Mouse (Mus musculus): ENCODE data around the gene Ccdc97.
"Not testable (repeated sequence)": the region's sequence is repeated elsewhere in the genome, so short reads cannot be mapped to it uniquely, and the experiment has no call there.

The Ccdc97 gene

DNA sequence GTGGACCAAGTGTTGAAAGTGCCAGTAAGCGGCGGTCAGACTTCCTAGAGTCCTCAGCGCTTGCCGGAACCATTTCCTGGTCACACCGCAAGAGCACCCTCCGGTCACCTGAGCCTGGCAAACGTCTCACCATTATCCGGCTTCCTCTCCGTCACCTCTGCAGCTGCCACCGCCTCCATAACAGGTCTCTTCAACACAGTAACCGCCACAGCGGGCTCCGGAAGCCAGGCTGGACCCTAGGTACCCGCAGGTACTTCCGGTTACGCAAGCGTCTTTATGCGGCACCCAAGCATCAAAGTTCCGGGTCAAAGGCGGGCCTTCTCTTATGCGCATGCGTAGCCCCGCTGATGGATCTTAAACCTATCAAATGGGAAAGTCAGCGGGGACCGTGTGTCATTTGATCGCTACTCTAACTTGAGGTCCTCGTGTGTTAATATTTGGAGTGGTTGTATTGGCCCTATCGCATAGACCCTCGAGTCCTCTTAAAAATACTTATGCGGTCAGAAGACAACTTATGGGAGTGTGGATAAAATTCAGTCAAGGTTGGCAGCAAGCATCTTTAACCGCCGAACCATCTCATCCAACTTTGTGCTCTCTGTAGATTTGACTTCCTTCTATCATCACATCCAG lies at the start of gene Ccdc97:
Ccdc97 (minus strand) TSS at position 301 of the 630 bp plus-strand sequence.
- DNase-seq (ENCODE audit: low spot score) = peak; percentile 91

DNA sequence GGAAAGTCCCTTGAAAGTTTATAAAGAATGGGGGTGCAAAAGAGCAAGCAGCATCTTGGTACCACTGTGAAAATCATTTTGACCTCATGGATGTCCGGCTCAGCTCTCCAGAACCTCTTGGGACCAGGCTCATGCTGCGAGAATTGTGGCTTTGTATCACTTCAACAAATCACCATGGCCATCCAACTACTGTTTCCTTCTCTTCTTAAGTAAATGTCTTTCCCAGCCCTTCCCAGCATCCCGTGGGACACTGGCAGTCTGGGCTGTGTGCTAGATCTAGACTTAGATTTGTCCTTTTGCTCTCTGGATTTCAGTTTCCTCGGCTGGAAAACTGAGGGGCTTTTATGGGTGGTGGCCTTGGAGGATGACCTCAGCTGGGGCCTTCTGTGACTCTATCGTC lies 49.3 kb upstream of the Ccdc97 start:
- no peak for DNase-seq (ENCODE audit: low spot score)

DNA sequence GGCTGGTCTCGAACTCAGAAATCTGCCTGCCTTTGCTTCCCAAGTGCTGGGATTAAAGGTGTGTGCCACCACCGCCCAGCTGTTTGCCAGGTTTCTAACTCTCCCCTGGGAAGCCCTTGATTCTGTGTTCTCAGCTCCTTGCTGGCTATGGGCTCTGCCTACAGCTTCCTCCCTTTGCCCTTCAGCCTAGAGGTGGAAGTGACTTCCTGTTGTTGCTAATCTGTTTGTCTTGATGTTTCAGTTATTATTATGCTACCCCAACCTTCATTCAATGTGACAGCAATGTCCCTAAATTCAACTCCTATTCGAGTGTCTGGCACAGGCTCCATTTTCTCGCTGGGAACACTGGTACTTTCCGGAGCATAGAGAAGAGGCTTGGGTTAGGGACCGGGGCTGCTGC lies 47.2 kb upstream of the Ccdc97 start:
- no peak for DNase-seq (ENCODE audit: low spot score)

DNA sequence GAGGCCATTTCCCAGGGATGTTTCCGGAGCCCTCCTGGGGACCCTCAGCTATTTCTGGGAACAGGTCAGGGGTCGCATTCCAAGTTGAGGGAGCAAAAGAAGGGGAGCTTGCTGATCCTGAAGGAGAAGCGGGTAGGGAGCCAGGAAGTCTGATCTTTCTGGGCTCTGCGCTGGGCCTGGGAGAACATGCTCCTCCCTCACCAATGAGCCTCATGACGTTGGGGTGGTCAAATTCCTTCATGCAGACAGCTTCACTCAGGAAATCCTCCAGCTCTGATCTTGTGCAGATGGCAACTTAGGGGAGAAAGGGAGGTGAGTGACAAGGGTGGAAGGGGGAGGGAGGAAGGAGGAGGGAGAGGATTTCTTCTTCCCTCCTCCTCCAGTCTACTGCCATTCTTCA lies 45.3 kb upstream of the Ccdc97 start:
- no peak for DNase-seq (ENCODE audit: low spot score)

DNA sequence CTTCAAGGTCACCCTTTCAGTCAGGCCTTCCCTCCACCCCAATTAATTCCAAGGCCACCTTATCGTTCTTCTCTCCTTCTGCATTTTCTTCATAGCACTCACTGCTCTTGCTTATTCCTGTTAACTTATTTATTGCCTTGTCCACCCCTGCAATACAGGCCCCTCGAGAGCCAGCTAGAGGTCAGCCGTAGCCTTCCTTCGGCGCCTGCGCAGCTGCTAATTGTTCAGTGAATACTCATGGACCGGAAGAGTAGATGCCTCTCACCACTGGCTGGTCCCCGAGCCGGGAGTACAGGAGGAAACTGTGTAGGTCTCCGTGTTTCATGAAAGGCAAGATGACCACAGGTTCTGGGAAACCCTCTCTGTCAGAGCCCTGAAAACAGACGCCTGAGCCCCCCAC lies 44.8 kb upstream of the Ccdc97 start:
- DNase-seq (ENCODE audit: low spot score) = peak; percentile 57

DNA sequence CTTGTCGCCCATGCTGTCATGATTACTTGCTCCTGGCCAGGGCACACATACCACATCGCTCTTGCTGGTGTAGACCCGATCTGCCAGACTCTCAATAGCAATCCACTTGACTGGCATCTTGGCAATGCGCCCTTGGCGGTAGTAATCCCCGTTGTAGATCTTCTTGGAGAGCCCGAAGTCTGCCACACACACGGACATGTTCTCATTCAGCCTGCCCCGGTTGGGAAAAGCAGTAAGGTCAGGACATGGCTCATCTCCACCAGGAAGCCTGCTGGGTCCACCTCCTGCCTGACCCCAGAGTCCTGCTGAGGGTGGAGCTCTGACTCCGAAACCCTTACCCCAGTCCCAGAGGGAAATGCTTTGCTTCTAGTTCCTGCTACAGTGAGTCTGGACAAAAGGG lies 42.5 kb upstream of the Ccdc97 start:
- no peak for DNase-seq (ENCODE audit: low spot score)

DNA sequence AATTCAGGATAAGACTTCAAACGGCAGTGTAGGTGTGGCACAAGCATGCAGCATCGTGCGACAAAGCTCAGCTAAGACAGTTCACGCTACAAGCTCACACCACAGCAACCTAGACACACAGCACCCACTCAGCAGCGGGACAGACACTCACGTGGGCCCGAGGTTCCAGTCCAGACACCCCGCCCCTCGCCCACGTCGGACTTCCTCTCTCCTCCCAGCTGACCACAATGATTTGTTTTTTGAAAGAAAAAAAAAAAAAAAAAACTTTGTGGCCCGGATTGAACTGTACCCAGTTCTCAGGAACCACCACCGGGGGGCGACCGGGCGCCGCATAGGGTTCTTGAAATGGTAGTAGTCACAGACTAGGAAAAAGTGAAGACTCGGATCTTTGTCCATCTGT lies 37.1 kb upstream of the Ccdc97 start:
- DNase-seq (ENCODE audit: low spot score) = peak; percentile 87

DNA sequence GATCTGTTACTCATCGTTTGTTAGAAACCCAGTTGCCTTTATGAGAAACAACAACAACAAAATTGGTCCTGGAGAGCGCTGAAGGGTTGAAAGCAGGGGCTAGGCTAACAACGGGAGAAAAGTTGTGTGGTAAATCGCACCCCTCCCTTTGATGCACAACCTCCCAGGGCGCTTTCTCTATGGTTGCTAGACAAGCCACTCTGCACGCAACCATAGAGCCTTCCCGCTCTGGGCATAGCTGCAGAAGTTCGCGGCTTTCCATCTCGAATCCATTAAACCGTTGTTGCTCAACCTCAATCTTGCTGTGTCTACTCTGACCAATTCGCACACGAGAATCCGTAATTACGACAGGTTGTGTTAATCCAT lies 36.6 kb upstream of the Ccdc97 start:
- DNase-seq (ENCODE audit: low spot score) = peak; percentile 76

DNA sequence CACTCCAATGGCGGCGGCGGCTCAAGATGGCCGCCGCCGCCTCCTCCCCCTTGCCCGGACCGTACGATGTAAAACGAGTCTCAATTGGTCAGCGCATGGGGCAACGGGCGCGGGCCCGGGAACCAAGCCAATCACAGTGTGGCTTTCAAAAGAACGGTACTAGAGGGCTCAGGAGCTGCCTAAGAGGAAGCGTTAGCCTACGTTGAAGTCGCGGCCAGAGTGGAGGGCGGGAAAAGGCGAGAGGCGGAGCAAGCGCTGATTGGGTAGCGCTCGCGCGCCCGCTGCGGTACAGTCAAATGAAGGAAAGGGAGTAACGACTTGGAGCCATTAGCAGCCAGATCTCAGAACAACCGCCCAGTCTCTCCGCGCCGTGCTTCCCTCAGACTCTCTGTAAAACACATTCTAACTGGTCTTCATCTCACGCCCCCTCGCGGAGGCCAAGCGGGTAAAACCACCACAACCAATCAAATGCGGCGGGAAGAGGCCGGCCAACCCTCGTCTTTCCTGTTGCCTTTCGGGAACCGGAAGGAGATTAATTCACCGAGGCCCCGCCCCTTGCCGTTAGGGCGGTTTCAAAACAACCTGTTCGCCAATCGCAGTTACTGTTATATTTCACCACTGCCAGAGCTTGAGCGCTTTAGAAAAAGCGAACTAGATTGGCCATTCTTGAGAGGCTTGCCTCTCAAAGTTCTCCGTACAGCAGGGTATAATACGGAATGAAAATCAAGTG lies 36.0 kb upstream of the Ccdc97 start, which contains the start of gene Hnrnpul1:
Hnrnpul1 (minus strand) TSS at position 20 of the 730 bp plus-strand sequence.
- peak; percentile 98 for DNase-seq (ENCODE audit: low spot score)

DNA sequence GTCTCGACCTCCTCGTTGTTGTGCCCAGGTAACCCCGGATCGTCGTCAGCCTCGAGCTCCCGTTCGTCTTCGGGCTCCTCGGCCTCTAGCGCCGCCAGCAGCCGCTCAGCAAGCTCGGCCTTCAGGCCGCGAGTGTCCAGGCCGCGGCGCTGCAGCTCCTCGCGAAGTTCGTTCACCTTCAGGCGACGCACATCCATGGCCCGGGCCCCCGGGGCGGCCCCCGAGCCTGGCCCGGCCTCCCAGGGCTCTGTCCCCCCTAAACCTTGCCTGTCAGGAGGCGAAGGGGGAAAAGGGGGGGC lies 35.5 kb upstream of the Ccdc97 start:
- no peak for DNase-seq (ENCODE audit: low spot score)

DNA sequence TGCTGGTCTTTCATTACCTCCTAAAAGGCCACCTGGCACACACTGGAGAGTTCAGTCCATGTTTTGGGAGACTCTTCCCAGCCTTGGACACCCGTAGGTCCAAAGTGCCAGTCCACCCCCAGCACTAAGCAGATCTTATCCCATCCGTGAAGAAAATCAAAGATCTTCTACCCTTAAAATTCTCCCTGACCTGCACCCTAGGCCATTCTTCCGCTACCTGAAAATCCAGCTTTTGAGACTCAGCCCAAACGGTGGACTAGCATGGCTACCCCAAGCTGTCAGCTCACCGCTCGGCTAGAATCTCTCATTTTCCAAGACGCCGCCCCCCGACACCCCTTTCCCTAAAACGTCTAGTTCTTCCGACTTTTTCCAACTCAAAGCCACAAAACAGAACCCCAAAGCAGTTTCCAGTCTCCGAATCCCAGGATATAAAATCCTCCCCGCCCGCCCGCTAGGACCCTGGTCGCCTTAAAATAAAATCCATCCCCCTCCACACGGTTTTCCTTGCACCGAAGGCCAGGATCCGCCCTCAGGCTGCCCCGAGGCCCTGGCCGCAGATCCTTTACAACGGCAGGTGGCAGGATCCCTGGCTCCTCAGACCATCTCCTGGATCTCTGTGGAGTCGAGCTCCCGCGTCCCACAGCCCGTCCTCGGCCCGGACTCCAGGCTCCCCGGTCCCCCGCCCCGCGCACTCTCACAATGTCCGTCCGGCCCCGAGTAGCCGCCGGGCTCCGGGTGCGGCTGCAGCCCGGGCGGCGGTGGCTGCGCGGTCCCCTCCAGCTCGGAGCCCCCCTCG lies 35.0 kb upstream of the Ccdc97 start:
- DNase-seq (ENCODE audit: low spot score) = peak; percentile 76

DNA sequence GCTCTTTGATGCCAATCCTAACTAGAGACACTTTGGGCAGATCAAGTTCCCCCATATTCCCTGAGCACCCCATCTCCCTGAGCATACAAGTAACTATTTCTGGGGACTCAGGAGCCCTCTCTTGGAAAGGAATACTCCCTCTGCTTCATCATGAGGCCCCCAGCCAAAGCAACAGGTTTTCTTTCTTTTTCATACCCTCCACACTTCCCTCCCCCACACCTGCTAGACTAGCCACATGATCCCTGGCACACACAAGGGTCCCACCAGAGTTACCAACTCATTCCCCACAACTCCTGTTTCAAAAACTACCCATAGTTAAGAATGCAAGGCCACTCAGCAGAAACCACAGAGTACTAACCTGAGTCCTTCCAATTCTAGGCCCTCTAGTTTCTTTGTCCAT lies 34.2 kb upstream of the Ccdc97 start:
- DNase-seq (ENCODE audit: low spot score) = no peak

DNA sequence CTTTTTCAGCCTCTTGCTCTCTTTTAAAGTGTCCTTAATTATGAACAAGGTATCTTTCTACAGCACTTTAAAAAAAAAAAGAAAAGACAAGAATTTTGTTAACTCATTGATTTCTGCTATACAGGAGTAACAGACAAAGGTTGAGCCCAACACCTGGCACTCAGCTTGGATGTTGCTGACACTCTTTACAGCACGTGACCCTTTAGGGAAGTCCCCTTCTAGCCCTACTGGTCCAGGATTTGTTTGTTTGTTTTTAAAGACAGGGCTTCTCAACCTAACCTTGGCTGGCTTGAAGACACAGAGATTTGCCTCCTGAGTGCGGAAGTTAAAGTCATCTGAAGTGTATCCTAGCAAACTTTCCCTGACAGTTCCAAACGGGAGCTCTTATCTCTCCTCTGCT lies 28.0 kb upstream of the Ccdc97 start:
- DNase-seq (ENCODE audit: low spot score) = no peak

DNA sequence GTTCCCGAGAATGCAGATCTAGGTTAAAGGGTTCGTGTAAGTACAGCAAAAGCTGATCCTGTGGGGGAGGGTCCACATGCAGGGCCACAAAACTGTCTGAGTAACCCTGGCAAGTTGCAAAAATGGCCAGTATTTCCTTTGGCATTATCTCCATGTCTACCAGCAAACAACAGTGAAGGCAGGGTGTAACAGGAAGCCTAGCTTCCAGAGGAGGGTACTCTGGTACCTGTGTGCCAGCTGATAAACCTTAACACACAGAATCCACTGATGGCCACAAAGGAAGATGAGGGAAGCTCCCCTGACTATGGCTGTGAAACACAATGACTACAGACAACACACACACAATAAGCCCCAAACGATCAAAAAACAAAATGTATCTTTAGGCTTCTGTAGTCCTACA lies 19.4 kb upstream of the Ccdc97 start:
- DNase-seq (ENCODE audit: low spot score) = no peak

DNA sequence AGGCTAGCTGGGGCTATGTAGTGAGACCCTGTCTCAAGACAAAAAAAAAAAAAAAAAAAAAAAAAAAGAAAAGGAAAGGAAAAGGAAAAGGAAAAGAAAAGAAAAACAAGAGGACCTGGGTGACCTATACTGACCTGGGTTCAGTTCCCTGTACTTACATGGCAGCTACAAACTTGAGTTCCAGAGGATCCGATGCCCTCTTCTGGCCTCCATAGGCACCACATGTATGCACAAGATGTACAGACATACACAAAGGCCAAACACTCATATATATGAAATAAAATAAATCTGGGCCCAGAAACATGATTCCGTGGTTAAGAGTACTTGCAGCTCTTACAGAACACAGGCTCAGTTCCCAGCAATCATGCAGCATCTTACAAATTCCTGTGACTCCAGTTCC lies 18.0 kb upstream of the Ccdc97 start:
- no peak for DNase-seq (ENCODE audit: low spot score)

DNA sequence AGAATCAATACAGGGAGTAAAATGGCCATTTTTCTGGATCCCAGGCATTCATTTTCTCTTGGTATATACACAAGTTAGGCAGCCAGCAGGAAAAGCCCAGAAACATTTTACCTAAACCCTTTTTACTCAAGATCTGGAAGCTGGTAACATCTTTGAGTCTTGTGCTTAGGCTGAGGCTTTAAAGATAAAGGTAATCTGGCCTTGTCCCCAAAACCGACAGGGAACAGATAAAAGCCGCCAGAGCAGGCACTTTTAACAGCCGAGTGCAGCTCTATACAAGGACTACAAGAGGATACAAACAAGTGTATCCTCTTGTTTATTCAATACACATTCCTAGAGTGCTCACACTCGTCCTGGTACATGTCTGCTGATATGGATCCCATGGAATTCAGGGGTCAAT lies 16.1 kb upstream of the Ccdc97 start:
- DNase-seq (ENCODE audit: low spot score) = no peak

DNA sequence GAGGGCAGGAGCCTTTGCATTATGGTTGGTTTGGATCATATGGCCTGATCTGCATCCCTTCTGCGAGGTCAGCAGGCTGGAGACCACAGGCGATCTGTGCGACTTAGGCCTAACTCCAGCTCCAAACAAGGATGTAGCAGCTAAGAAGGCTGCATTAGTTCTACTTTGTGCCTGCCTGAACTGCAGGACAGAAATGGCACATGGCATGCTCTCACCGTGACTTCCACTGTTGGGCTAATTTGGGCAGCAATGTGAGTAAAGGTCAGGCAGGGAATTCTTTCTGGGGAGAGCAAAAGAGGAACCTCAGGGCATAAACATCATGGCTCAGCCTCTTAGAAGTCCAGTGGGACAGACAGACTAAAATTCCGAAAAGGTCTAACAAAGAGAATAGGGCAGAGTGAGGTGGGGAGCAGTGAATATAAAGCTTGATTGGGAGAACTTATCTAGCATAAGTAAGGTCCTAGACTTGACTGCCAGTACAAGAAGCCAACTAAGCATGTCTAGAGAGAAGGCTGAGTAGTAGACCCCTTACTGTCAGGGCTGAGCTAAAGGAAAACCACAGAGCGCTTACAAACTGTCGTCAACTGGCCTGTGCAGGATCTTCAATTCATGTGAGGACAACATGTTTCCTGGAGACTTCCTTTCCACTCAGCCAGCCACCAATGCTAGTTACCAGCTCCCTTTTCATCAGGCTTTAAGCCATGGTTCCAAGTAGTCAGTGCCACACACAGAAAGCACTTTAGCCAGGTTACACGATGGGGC lies 12.6 kb upstream of the Ccdc97 start:
- no peak for DNase-seq (ENCODE audit: low spot score)

DNA sequence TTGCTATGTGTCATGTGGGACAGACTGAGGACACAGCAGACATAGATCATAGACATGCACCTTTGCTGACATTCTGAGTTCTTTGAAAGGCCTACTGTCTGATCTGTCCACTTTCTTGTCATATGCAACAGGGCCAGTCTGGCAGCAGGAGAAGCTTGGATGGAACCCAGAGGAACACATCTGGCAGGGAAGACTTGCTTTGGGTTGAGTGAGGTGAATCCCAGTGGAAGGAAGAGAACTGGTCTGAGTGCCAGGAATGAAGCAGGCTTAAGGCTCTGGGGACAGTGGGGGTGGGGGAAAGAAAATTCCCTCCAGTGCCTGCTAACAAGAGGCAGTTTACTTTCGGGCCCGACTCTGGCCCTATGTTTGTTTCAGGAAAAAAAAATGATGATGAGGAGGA lies 11.0 kb upstream of the Ccdc97 start:
- DNase-seq (ENCODE audit: low spot score) = peak; percentile 46

DNA sequence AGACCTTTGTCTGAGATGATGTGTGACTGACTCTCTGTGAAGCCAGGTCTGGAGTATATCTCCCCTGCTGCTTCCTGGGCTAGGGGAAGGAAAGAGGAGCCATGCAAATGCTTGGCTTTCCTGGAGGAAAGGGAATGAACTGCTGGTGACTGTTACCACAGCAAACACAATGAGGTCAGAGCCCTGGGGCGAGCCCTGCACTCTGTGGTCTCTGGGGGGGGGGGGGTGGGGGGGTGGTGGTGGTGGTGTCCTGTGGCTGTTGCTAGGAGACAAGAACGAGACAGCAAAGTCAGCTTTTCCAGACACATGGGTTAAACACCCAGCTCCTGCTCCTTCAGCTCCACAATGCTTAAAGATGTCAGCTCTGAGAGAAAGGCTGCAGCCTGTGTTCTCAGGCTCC lies 10.5 kb upstream of the Ccdc97 start:
- no peak for DNase-seq (ENCODE audit: low spot score)

DNA sequence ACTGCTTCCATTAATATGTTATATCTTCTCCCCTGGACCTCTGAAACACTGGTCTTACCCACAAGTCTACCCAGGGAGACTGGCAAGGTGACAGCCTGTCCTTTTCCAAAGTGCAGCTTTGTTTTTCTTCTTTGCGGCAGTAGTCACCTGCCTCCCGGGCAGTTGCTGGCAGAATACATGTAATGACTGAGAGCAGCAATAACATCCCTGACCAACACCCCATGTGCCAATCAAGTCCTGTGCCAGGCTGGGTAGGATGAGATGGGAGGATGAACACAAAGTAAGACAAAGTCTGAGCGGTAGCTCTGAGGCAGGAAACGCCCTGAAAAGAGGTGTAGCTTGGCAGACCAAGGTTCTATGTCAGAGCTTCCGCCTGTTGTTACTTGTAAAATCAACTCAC lies 8.9 kb upstream of the Ccdc97 start:
- DNase-seq (ENCODE audit: low spot score) = no peak

DNA sequence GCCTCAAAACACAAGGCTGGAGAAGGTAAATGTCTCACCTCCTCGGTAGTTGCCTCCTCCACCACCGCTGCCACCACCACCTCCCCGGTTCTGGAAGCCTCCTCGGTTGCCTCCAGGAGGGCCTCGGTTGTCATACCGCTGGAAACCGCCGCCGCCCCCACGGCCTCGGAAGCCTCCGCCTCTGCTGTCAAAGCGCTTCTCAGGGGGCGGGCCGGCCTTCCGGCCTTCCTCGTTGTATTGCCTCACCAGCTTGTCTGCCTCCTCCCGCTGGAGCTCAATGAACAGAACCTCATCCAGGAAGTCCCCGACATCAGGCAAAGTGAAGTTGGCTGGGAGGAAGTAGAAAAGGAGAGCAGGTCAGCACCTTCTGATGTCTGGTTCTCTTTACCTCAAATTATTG lies 7.0 kb upstream of the Ccdc97 start:
- DNase-seq (ENCODE audit: low spot score) = no peak

DNA sequence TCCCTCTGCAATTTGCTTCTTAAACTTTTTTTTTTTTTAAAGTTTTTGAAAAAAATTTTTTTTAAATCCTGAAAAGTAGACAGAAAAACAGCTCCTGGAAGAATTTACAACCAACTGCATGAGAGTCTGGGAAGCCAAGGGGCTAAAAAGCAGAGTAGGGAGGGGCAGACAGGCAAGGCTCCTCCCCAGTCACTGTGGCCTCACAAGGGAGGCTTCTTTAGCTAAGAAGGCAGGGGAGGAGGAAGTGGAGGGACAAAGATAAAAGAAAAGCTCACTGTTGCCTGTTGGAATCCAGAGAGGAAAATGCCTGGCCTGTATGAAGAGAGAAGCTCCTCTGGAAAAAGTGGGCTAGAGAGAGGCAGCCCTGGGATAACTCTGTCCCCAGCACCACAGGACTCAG lies 2.9 kb upstream of the Ccdc97 start:
- DNase-seq (ENCODE audit: low spot score) = not testable (repeated sequence)

DNA sequence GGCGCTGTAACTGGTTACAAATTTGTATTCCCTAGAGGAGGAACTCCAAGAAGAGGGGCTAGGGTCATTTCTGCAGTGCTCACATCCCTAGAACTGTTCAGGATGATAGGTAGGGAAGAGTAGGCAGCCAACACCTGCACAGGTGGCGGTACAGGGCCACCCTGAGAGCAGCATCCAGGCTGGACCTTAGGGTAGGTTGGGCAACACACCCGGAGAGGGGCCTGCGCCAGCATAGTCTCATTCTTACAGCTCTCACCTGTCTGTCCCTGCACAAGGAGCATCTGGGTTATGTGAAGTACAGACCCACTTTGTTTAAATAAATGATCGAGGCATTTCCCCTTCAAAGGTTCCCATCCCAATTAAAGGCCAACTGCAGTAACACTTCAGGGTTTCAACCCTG lies 1.9 kb upstream of the Ccdc97 start:
- no peak for DNase-seq (ENCODE audit: low spot score)

Measured in testis, postnatal 14 days (tissue).